Mouse (Mus musculus): ENCODE data around the gene Nmnat3. TPM values are rescaled to one million over a fixed set of nuclear protein-coding genes. Genes with fewer than 3 reads are reported as not detected.
A peak's percentile ranks its signal among the peaks of the same experiment; 100 is the strongest.
"Not testable (repeated sequence)": the region's sequence is repeated elsewhere in the genome, so short reads cannot be mapped to it uniquely, and the experiment has no call there.

The Nmnat3 gene
- 7.1 and 7.7 TPM in 2 replicates for polyA plus RNA-seq (2015; fragmentation: Nextera tagmentation; extraction: Ambion mirVana)

- not testable (repeated sequence) for DNase-seq (ENCODE audit: low spot score); H3K9me3 ChIP-seq (ENCODE audit: control insufficient read depth, low read length); H3K4me1 ChIP-seq (replicated peaks; ENCODE audit: control insufficient read depth, insufficient read depth); H3K4me3 ChIP-seq (ENCODE audit: low read depth, low read length); H3K27me3 ChIP-seq (ENCODE audit: control insufficient read depth, insufficient read depth, low read length); H3K4me2 ChIP-seq (replicated peaks; ENCODE audit: low read depth); ATAC-seq (ENCODE audit: low FRiP score, low TSS enrichment); H3K9ac ChIP-seq (ENCODE audit: low read length); H3K27ac ChIP-seq (replicated peaks); H3K36me3 ChIP-seq (ENCODE audit: control insufficient read depth, insufficient read depth, low read length)
- 79% methylated on average over 6 of the region's 6 CpGs for WGBS
These were observed at the start of gene Nmnat3 for GRCm38 (mm10) chr9:98287135-98287534. TSS of gene Nmnat3 (plus strand) at chr9:98287435.

GRCm38 (mm10) chr9:98243481-98243880 lies 43.8 kb upstream of the Nmnat3 start:
- H3K4me3 ChIP-seq (ENCODE audit: low read depth, low read length) = no peak overlapping the region
- DNase-seq (ENCODE audit: low spot score) (no peak), ATAC-seq (ENCODE audit: low FRiP score, low TSS enrichment) (no peak)
- H3K27ac ChIP-seq (replicated peaks) = no peak overlapping the region
- H3K4me1 ChIP-seq (replicated peaks; ENCODE audit: control insufficient read depth, insufficient read depth) = no peaks in the 10 kb centered on the region
- 84% methylated on average over 2 of the region's 2 CpGs for WGBS
- no peaks in the 10 kb centered on the region for H3K9me3 ChIP-seq (ENCODE audit: control insufficient read depth, low read length)
- H3K4me2 ChIP-seq (replicated peaks; ENCODE audit: low read depth) = no peak overlapping the region
- TF ChIP-seq EP300 (optimal IDR thresholded peaks at IDR 0.05) (no peak), CTCF (IDR thresholded peaks at IDR 0.05; ENCODE audit: low read depth) (no peak)
- H3K36me3 ChIP-seq (ENCODE audit: control insufficient read depth, insufficient read depth, low read length) = no peaks in the 10 kb centered on the region
- no peak overlapping the region for H3K9ac ChIP-seq (ENCODE audit: low read length)
- H3K27me3 ChIP-seq (ENCODE audit: control insufficient read depth, insufficient read depth, low read length) = no peaks in the 10 kb centered on the region

GRCm38 (mm10) chr9:98244223-98244622 lies 43.0 kb upstream of the Nmnat3 start:
- DNase-seq (ENCODE audit: low spot score) = peak; percentile 54
- no peak for ATAC-seq (ENCODE audit: low FRiP score, low TSS enrichment)
- Histone ChIP-seq H3K4me2 (replicated peaks; ENCODE audit: low read depth) (no peak overlapping the region), H3K9me3 (ENCODE audit: control insufficient read depth, low read length) (no peaks in the 10 kb centered on the region), H3K4me1 (replicated peaks; ENCODE audit: control insufficient read depth, insufficient read depth) (no peaks in the 10 kb centered on the region), H3K4me3 (ENCODE audit: low read depth, low read length) (no peak overlapping the region), H3K36me3 (ENCODE audit: control insufficient read depth, insufficient read depth, low read length) (no peaks in the 10 kb centered on the region), H3K9ac (ENCODE audit: low read length) (no peak overlapping the region), H3K27me3 (ENCODE audit: control insufficient read depth, insufficient read depth, low read length) (no peaks in the 10 kb centered on the region), H3K27ac (replicated peaks) (no peak overlapping the region)
- TF ChIP-seq CTCF (IDR thresholded peaks at IDR 0.05; ENCODE audit: low read depth) = peak; percentile 75
- no peak for TF ChIP-seq EP300 (optimal IDR thresholded peaks at IDR 0.05)
- WGBS = 30% methylated on average over 2 of the region's 2 CpGs

GRCm38 (mm10) chr9:98245226-98245625 lies 42.0 kb upstream of the Nmnat3 start:
- no peaks in the 10 kb centered on the region for H3K36me3 ChIP-seq (ENCODE audit: control insufficient read depth, insufficient read depth, low read length)
- TF ChIP-seq CTCF (IDR thresholded peaks at IDR 0.05; ENCODE audit: low read depth) (no peak), EP300 (optimal IDR thresholded peaks at IDR 0.05) (no peak)
- DNase-seq (ENCODE audit: low spot score) = no peak
- no peaks in the 10 kb centered on the region for H3K9me3 ChIP-seq (ENCODE audit: control insufficient read depth, low read length)
- H3K4me3 ChIP-seq (ENCODE audit: low read depth, low read length) = no peak overlapping the region
- H3K4me1 ChIP-seq (replicated peaks; ENCODE audit: control insufficient read depth, insufficient read depth) = no peaks in the 10 kb centered on the region
- H3K4me2 ChIP-seq (replicated peaks; ENCODE audit: low read depth) = no peak overlapping the region
- 48% methylated on average over 2 of the region's 2 CpGs for WGBS
- ATAC-seq (ENCODE audit: low FRiP score, low TSS enrichment) = no peak
- no peak overlapping the region for H3K27ac ChIP-seq (replicated peaks)
- H3K9ac ChIP-seq (ENCODE audit: low read length) = no peak overlapping the region
- no peaks in the 10 kb centered on the region for H3K27me3 ChIP-seq (ENCODE audit: control insufficient read depth, insufficient read depth, low read length)

- Histone ChIP-seq H3K27ac (replicated peaks) (no peak overlapping the region), H3K4me1 (replicated peaks; ENCODE audit: control insufficient read depth, insufficient read depth) (no peaks in the 10 kb centered on the region), H3K9me3 (ENCODE audit: control insufficient read depth, low read length) (no peaks in the 10 kb centered on the region), H3K9ac (ENCODE audit: low read length) (no peak overlapping the region), H3K4me2 (replicated peaks; ENCODE audit: low read depth) (no peak overlapping the region), H3K27me3 (ENCODE audit: control insufficient read depth, insufficient read depth, low read length) (no peaks in the 10 kb centered on the region), H3K36me3 (ENCODE audit: control insufficient read depth, insufficient read depth, low read length) (no peaks in the 10 kb centered on the region), H3K4me3 (ENCODE audit: low read depth, low read length) (no peak overlapping the region)
- DNase-seq (ENCODE audit: low spot score) (no peak), ATAC-seq (ENCODE audit: low FRiP score, low TSS enrichment) (no peak)
- WGBS = 91% methylated on average over 1 of the region's 1 CpGs
- TF ChIP-seq EP300 (optimal IDR thresholded peaks at IDR 0.05) (no peak), CTCF (IDR thresholded peaks at IDR 0.05; ENCODE audit: low read depth) (no peak)
These were observed 40.9 kb upstream of the Nmnat3 start for GRCm38 (mm10) chr9:98246351-98246750.

- WGBS = 79% methylated on average over 8 of the region's 8 CpGs
- Histone ChIP-seq H3K4me3 (ENCODE audit: low read depth, low read length) (no peak overlapping the region), H3K4me1 (replicated peaks; ENCODE audit: control insufficient read depth, insufficient read depth) (no peaks in the 10 kb centered on the region), H3K9ac (ENCODE audit: low read length) (no peak overlapping the region), H3K27ac (replicated peaks) (no peak overlapping the region), H3K27me3 (ENCODE audit: control insufficient read depth, insufficient read depth, low read length) (no peaks in the 10 kb centered on the region), H3K4me2 (replicated peaks; ENCODE audit: low read depth) (no peak overlapping the region), H3K9me3 (ENCODE audit: control insufficient read depth, low read length) (no peaks in the 10 kb centered on the region), H3K36me3 (ENCODE audit: control insufficient read depth, insufficient read depth, low read length) (no peaks in the 10 kb centered on the region)
- ATAC-seq (ENCODE audit: low FRiP score, low TSS enrichment) (no peak), DNase-seq (ENCODE audit: low spot score) (no peak)
- TF ChIP-seq CTCF (IDR thresholded peaks at IDR 0.05; ENCODE audit: low read depth) (no peak), EP300 (optimal IDR thresholded peaks at IDR 0.05) (no peak)
These were observed 27.0 kb upstream of the Nmnat3 start for GRCm38 (mm10) chr9:98260210-98260609.

All from stomach, postnatal 0 days (tissue).